Mouse (Mus musculus) liver, embryonic 12.5 days (tissue): ENCODE results near the gene Tbx19. TPM values are rescaled to one million over a fixed set of nuclear protein-coding genes. Genes with fewer than 3 reads are reported as not detected.

ENCODE experiments used
- ATAC-seq: fragments of 200-750 bp; cut with Nextera tagmentation; 2 replicates; pipeline ENCODE4 v1.8.0; 2017; ENCODE audit warnings: moderate number of reproducible peaks, mild to moderate bottlenecking, moderate library complexity
- H3K27ac ChIP-seq: fragments of 300-500 bp; sonication (generic); 2 replicates; pipeline ENCODE4 v1.5.1; 2016; ENCODE audit warnings: mild to moderate bottlenecking
- H3K27me3 ChIP-seq: fragments of 300-500 bp; sonication (generic); replicated peaks from 2 replicates; pipeline ENCODE4 v1.6.1; 2016; ENCODE audit warnings: mild to moderate bottlenecking, moderate library complexity
- H3K36me3 ChIP-seq: fragments of 300-500 bp; sonication (generic); 2 replicates; pipeline ENCODE4 v1.6.1; 2016; ENCODE audit warnings: mild to moderate bottlenecking, moderate library complexity
- H3K4me1 ChIP-seq: fragments of 300-500 bp; sonication (generic); 2 replicates; pipeline ENCODE4 v1.6.1; 2016
- H3K4me2 ChIP-seq: fragments of 300-500 bp; sonication (generic); 2 replicates; pipeline ENCODE4 v1.6.1; 2016; ENCODE audit warnings: mild to moderate bottlenecking, moderate library complexity
- H3K4me3 ChIP-seq: fragments of 300-500 bp; sonication (generic); 2 replicates; pipeline ENCODE4 v1.5.1; 2016; ENCODE audit warnings: mild to moderate bottlenecking, moderate library complexity
- H3K9ac ChIP-seq: fragments of 300-500 bp; sonication (generic); 2 replicates; pipeline ENCODE4 v1.6.1; 2016; ENCODE audit warnings: mild to moderate bottlenecking, moderate library complexity
- H3K9me3 ChIP-seq: fragments of 300-500 bp; sonication (generic); replicated peaks from 2 replicates; pipeline ENCODE4 v1.6.1; 2016; ENCODE audit warnings: mild to moderate bottlenecking, moderate library complexity
- WGBS: fragments of 180-500 bp; shearing (Covaris S2); methylation state at CpG from one replicate; pipeline ENCODE4 v1.1.7; 2016; ENCODE audit not compliant: insufficient replicate concordance; 5-methylcytosine and 5-hydroxymethylcytosine counted together
- polyA plus RNA-seq: library from polyadenylated mRNA; unstranded; fragments of >200 nt; fragmentation: Nextera tagmentation; extraction: Ambion mirVana; gene quantifications from 2 replicates; pipeline ENCODE4 v1.2.1, GENCODE M21; 2016

The Tbx19 gene
- polyA plus RNA-seq, 1 experiment from 2014 or later: not detected

- H3K27ac ChIP-seq: no peak overlapping the region
- no peaks in the 10 kb centered on the region for H3K9me3 ChIP-seq
- H3K4me2 ChIP-seq: no peak overlapping the region
- 61% methylated on average over 5 of the region's 5 CpGs for WGBS
- no peaks in the 10 kb centered on the region for H3K36me3 ChIP-seq
- H3K4me1 ChIP-seq: peaks cover 60% of the 10 kb centered on the region
- H3K9ac ChIP-seq: no peak overlapping the region
- no peak for ATAC-seq
- no peak overlapping the region for H3K4me3 ChIP-seq
- peaks cover 8% of the 10 kb centered on the region; the same call in 1 of the 2 replicates for H3K27me3 ChIP-seq
Measured at GRCm38 (mm10) chr1:165109135-165109534, 51.4 kb downstream of the Tbx19 start.

DNA sequence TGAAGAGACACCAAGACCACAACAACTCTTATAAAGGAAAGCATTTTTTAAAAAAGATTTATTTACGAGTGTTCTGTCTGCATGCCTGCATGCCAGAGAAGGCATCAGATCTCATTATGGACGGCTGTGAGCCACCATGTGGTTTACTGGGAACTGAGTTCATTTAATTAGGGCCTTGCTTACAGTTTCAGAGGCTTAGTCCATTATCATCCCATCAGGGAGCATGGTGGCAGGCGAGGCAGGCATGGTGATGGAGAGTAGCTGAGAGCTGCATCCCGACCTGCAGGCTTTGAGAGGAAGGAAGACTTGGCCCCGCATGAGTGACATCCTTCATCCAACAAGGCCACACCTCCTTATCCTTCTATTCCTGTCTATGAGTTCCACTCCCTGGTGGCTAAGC, 52.1 kb downstream of the Tbx19 start:
- 55% methylated on average over 5 of the region's 5 CpGs for WGBS
- Histone ChIP-seq H3K4me1 (peaks cover 57% of the 10 kb centered on the region), H3K9ac (no peak overlapping the region), H3K27ac (no peak overlapping the region), H3K4me2 (no peak overlapping the region), H3K27me3 (peaks cover 8% of the 10 kb centered on the region; the same call in 1 of the 2 replicates), H3K9me3 (no peaks in the 10 kb centered on the region), H3K36me3 (no peaks in the 10 kb centered on the region), H3K4me3 (no peak overlapping the region)
- ATAC-seq: no peak

GRCm38 (mm10) chr1:165106011-165106385, 54.6 kb downstream of the Tbx19 start:
- Histone ChIP-seq H3K27me3 (no peaks in the 10 kb centered on the region), H3K4me1 (peaks cover 56% of the 10 kb centered on the region), H3K9ac (peak overlapping the region; percentile 62), H3K9me3 (no peaks in the 10 kb centered on the region), H3K4me2 (peak overlapping the region; percentile 72), H3K4me3 (0 out of 2 replicates have a peak overlapping the region, but pooled peaks have one; percentile 26), H3K27ac (peak overlapping the region; percentile 96), H3K36me3 (no peaks in the 10 kb centered on the region)
- 59% methylated on average over 2 of the region's 2 CpGs for WGBS
- 0 out of 2 replicates have a peak, but pooled peaks have one; percentile 0 for ATAC-seq

- Histone ChIP-seq H3K36me3 (no peaks in the 10 kb centered on the region), H3K4me1 (peaks cover 51% of the 10 kb centered on the region), H3K4me3 (peak overlapping the region; percentile 26; the same call in 1 of the 2 replicates), H3K9me3 (no peaks in the 10 kb centered on the region), H3K9ac (peak overlapping the region; percentile 69), H3K27ac (peak overlapping the region; percentile 96), H3K4me2 (peak overlapping the region; percentile 72), H3K27me3 (no peaks in the 10 kb centered on the region)
- 29% methylated on average over 9 of the region's 9 CpGs for WGBS
- ATAC-seq: peak; percentile 89
Measured at GRCm38 (mm10) chr1:165105270-165106010, 55.1 kb downstream of the Tbx19 start.

DNA sequence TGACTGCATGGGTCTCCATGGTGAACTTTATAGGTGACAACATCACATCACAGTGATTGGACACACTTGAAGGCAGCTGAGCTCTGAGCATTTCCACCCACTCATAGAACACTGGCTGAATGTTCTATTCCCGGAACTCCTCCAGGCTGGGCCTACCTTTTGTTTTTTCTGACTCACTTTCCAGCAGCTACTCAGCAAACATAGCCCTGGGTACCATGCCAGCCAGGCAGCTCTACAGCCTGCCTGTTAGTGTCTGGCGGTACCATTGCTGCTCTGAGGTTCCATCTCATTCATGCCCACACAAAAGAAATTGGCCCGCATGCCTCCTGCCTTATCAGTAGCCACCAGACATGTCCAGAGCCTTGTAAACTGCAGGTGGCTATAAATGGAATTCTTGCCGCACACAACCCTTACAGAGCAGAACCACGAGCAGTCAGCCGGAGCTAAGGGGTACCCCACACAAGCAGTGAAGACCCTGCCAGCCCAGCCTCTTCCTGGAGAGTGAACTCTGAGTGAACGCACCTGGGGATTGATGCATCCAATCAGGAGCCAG, 55.8 kb downstream of the Tbx19 start:
- peak; percentile 87 for ATAC-seq
- peak overlapping the region; percentile 26; the same call in 1 of the 2 replicates for H3K4me3 ChIP-seq
- H3K4me2 ChIP-seq: peak overlapping the region; percentile 72
- 32% methylated on average over 7 of the region's 7 CpGs for WGBS
- H3K4me1 ChIP-seq: peaks cover 44% of the 10 kb centered on the region
- H3K36me3 ChIP-seq: no peaks in the 10 kb centered on the region
- no peaks in the 10 kb centered on the region for H3K9me3 ChIP-seq
- peak overlapping the region; percentile 69 for H3K9ac ChIP-seq
- peak overlapping the region; percentile 96 for H3K27ac ChIP-seq
- no peaks in the 10 kb centered on the region for H3K27me3 ChIP-seq

DNA sequence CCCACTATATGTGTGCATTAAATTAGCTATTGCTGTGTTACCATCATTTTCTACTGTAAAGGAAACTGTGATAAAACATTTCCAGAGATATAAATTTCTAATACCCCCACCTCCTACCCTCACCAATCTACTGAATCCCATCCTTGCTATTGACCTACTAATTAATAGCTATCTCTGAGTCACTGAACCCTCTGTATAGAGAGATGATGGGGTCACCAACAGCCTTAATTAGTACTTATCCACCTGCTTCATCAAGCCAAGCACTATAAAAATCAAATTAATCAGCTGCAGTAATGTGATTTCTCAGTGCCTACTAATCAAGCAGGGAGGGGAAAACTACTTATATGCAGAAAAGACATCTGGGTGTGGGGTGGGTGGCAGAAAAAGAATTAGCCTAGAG, 61.0 kb downstream of the Tbx19 start:
- no peak for ATAC-seq
- H3K4me3 ChIP-seq: no peak overlapping the region
- no peak overlapping the region for H3K9ac ChIP-seq
- H3K4me1 ChIP-seq: peaks cover 8% of the 10 kb centered on the region
- H3K36me3 ChIP-seq: no peaks in the 10 kb centered on the region
- no peaks in the 10 kb centered on the region for H3K9me3 ChIP-seq
- no peaks in the 10 kb centered on the region for H3K27me3 ChIP-seq
- H3K27ac ChIP-seq: no peak overlapping the region
- H3K4me2 ChIP-seq: no peak overlapping the region

GRCm38 (mm10) chr1:165094871-165095270, 65.7 kb downstream of the Tbx19 start:
- Histone ChIP-seq H3K4me1 (peaks cover 8% of the 10 kb centered on the region), H3K9me3 (no peaks in the 10 kb centered on the region), H3K9ac (no peak overlapping the region), H3K27ac (no peak overlapping the region), H3K4me3 (no peak overlapping the region), H3K4me2 (no peak overlapping the region), H3K27me3 (no peaks in the 10 kb centered on the region), H3K36me3 (no peaks in the 10 kb centered on the region)
- no peak for ATAC-seq
- 44% methylated on average over 7 of the region's 7 CpGs for WGBS

DNA sequence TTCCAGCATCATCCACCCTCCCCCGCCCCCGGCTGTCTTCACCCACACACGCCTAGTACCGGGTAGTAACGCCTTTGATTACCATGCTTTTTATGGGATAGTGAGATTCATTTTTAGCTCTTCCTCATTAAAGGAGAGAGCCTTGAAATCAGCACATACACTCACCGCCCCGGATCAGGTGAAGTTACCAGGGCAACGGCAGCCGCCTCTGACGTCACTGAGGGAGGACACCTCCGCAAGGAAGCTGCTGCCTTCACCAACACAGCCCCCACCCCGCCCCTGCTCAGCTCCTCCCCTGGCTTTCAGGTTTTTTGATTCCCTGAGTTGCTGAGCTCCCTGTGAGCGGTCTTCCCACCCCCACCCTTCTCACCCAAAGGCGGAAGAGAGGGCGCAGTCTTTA, 68.9 kb downstream of the Tbx19 start:
- peak overlapping the region; percentile 52 for H3K4me2 ChIP-seq
- H3K4me3 ChIP-seq: no peak overlapping the region
- H3K36me3 ChIP-seq: no peaks in the 10 kb centered on the region
- no peaks in the 10 kb centered on the region for H3K9me3 ChIP-seq
- no peak overlapping the region for H3K9ac ChIP-seq
- peaks cover 8% of the 10 kb centered on the region for H3K4me1 ChIP-seq
- peak; percentile 73 for ATAC-seq
- WGBS: 11% methylated on average over 15 of the region's 15 CpGs
- no peaks in the 10 kb centered on the region for H3K27me3 ChIP-seq
- H3K27ac ChIP-seq: no peak overlapping the region

DNA sequence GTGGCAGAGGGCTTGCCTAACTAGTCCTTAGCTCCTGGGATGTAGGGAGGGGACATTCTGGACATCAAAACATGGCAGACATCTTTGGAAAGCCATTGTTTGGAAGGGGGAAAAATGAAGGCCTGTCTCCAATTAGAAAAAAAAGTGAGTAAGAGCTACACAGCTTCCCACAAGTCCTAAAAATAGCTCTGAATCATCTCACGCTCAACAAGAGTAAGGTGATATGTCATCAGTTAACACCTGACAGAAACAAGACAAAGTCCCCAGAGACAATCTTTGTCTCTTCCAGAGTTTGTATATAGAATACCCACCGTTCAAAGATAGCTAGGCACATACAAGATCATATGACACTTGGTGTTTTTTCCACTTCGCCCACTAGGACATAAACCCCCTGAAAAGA, 71.0 kb downstream of the Tbx19 start:
- H3K27ac ChIP-seq: no peak overlapping the region

More for the DNA sequence above, 71.0 kb downstream of the Tbx19 start:
- peaks cover 8% of the 10 kb centered on the region for H3K4me1 ChIP-seq
- H3K4me3 ChIP-seq: no peak overlapping the region
- H3K9me3 ChIP-seq: no peaks in the 10 kb centered on the region
- H3K36me3 ChIP-seq: no peaks in the 10 kb centered on the region
- H3K9ac ChIP-seq: no peak overlapping the region
- H3K4me2 ChIP-seq: no peak overlapping the region
- 47% methylated on average over 3 of the region's 3 CpGs for WGBS
- no peaks in the 10 kb centered on the region for H3K27me3 ChIP-seq
- no peak for ATAC-seq

Other genes with a start within 250 kb of the Tbx19 start
- gene Xcl1, start 225.2 kb downstream of the Tbx19 start, polyA plus RNA-seq: not detected in 2 replicates
- 8.0 and 8.6 TPM in 2 replicates for gene Sft2d2, start 33.7 kb upstream of the Tbx19 start, polyA plus RNA-seq
- 55.9 and 58.7 TPM in 2 replicates for gene Tiprl, start 76.2 kb upstream of the Tbx19 start, polyA plus RNA-seq
- 0.14 and 0.20 TPM in 2 replicates for gene Gpr161, start 135.0 kb upstream of the Tbx19 start, polyA plus RNA-seq